Mouse (Mus musculus) C2C12 (cell line): ENCODE measurements around the gene Glb1.

ENCODE experiments used
- CEBPB ChIP-seq: IDR thresholded peaks from one replicate; pipeline ENCODE4 v1.6.1; 2011; ENCODE audit warnings: low read depth, mild to moderate bottlenecking, control low read depth, moderate library complexity
- MAX ChIP-seq: IDR thresholded peaks from one replicate; pipeline ENCODE4 v1.6.1; 2011; ENCODE audit warnings: mild to moderate bottlenecking, control low read depth

GRCm38 (mm10) chr9:114512831-114513230 lies 112.0 kb downstream of the Glb1 start:
- TF ChIP-seq MAX = no peak
- no peak for TF ChIP-seq CEBPB
